Mouse (Mus musculus): ENCODE measurements around the gene Bcas3. TPM values are rescaled to one million over a fixed set of nuclear protein-coding genes. Genes with fewer than 3 reads are reported as not detected.
A peak's percentile ranks its signal among the peaks of the same experiment; 100 is the strongest.

Bcas3 gene
- total RNA-seq, 2 experiments from 2014 or later = 65.4 to 69.7 TPM

DNA sequence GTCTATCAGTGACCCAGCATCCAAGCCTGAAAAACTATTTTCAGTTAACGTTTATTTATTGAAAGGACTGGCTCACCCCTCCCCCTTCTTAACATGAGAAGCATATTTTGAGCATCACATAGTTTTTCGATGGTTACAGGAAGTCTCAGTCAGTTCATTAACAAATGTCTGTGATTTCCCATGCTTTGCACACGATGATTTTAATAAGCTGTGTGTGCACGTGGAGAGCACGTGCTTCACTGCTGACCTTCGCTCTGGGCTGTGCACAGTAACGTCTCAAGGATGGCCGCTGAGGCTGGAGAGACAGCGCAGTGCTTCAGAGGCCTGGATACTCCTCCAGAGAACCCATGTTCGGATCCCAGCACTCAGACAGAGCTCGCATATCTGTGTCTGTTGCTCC lies 454.4 kb downstream of the Bcas3 start:
- no peak for DNase-seq (ENCODE audit: low spot score in 2 of 2)
- intact Hi-C loops (cut with DNase I) = no loop called here

DNA sequence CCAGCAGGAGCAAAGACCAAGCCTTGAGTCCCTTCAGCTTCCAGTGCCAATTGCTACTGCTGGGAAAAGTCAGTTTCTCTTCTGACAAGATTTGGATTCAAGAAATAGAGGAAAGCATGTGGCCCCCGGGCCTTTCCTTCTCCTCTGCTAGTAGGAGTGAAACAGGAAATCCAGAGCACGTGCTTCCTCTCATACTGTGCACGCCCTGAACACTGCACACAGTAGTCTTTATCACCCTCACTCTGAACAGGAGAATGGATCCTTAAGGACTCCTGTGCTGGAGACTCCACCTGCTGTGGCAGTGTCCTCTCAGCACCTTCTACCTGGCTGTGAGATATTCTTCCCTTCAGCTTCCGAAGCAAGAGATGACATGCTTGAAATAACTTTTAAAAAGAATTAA lies 458.3 kb downstream of the Bcas3 start:
- intact Hi-C loops (cut with DNase I) = no loop called here
- DNase-seq (ENCODE audit: low spot score in 2 of 2) = no peak

DNA sequence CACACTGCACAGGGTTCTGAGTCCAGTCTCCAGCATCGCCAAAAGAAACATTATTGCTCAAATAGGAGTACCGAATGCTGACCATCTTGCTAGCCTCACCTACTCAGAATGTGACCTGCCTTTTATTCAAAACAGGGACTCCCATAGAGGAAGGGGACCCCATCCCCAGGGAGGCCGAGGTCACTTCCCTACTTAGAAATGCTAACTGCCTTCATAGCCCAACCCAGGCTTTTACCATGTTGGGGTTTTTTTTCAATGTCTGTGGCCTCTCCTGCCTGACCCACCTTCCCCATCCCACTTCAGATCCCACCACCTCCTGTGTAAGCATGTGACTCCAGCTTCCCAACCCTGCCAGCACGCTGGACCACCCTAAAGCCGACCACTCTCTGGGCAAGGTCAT lies 458.7 kb downstream of the Bcas3 start:
- no peak for DNase-seq (ENCODE audit: low spot score in 2 of 2)
- intact Hi-C loops (cut with DNase I) = no loop called here

DNA sequence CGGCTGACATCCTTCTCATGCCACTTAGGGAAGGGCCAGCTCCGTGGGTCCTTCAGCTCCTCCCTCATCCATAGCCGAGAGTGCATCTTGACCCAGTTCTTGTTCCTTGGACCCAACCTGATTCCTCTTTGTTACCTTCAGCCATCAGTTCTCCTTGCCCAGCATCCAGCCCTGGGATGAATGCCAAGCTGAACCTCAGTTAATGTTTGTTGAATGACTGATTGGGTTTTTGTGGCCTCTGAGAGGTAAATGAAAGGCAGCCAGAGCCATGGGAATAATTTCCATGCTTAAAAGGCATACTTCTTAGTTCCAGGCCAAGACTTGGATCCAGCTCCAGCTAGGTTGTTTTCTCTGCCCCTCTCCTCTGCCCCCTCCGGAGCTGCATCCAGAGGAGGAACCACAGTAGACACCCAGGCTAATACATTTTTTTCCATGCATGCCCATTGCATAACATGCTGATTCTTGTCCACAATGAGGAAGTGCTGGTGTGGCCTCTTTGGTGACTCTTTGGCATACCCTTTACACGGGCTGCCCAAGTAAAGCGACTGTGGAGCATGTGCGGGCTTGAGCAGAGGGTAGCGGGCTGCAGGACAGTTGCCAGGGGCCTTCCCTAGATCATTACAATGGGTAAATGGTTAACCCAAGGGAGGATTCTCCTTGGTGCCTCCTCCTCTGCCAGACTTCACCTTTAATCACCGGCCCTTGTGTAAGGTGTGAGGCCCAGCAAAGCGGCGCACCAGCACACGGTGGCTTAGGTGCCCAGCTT lies 459.4 kb downstream of the Bcas3 start:
- intact Hi-C loops (cut with DNase I) = no loop called here
- no peak for DNase-seq (ENCODE audit: low spot score in 2 of 2)

DNA sequence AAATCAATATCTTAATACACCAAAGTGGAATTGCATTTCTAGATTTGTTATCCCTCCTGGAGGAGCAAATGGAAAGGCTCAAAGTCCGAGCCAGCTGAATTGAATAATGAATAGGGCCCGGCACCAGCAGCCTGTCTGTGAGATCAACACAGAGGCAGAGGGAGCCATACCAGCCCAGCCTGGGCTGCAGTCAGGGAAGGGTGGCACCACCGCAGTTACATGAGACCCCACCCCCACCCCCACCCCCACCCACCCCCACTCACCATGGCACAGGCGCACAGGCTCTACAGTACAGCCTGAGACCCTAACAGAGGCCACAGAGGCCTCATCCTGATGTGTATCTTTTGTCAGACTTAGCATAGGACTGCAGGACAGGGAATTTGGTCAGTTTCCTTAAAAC lies 461.7 kb downstream of the Bcas3 start:
- intact Hi-C loops (cut with DNase I) = no loop called here
- no peak for DNase-seq (ENCODE audit: low spot score in 2 of 2)

DNA sequence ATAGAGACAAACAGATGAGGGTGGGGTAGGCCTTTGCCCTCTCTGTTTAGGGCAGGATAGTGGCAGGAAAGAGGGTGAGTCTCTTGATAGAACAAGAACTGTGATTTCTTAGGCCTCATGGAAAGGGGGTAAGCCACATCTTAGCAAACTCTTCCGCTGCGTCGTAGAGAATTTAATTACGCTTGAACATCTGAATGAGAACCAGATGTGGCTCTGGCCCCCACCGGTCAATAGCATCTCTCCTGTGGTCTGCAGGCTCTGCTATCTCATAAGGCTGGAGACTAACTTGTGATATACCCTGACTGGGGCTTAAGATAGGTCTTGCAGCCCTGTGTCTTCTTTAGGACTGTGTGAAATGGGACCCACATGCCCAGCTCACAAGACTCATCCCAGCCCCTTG lies 463.5 kb downstream of the Bcas3 start:
- DNase-seq (ENCODE audit: low spot score in 2 of 2) = no peak
- intact Hi-C loops (cut with DNase I) = no loop called here

DNA sequence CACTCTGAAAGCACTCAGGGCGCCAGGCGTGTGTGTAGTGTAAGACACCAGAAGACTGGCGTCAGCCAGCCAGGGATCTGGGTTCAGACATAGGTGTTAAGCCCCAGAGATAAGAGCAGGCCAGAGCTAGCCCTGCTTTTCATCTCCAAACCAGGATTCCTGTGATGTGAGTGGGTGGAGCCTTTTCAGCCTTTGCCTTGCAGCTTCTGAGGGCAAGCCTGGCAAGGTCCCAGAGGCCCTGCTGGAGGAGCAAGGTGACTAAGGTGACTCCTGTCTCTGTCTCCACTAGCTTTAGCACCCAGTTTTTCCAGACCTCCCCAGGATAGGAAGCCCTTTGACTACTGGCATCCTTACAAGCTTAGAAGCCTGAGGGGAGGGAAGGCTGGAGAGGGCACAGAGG lies 465.4 kb downstream of the Bcas3 start:
- intact Hi-C loops (cut with DNase I) = no loop called here
- DNase-seq (ENCODE audit: low spot score in 2 of 2) = no peak

DNA sequence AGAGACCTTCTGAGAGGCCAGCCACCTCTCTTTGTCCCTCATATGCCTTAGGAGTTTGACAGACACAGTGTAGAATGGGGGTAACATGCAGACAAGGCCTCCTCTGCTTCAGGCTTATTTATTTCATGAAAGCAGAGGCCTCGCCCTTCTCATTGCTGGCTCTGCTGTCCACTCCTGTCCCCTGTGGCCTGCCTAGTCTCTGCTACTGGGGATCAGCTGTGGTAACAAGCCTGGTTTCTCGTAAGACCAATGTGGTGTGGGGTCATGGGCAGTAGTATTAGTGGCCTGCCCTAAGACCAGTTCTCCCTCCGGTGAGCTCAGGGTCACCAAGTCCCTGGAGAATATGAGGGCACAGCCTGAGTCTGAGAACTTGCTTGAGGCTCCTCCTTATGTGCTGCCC lies 468.0 kb downstream of the Bcas3 start:
- intact Hi-C loops (cut with DNase I) = no loop called here
- no peak for DNase-seq (ENCODE audit: low spot score in 2 of 2)

DNA sequence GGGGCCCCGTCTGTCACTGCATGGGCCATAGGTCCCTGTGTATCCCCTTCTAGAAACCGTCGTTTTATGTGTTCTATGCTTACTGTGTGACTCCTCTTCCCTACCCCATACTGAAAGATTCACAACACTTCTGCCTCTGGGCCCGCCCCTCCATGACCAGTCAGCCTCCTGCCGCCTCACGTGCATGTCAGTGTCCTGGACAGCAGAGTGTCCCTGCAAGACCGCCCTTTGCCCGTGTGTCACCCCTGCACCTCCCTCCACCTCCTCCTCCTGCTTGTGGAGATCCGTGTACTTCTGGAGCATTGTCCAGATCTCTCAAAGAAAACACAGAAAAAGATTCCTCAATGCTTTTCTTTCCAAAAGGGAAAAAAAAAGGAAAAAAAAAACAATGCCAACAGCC lies 468.7 kb downstream of the Bcas3 start:
- DNase-seq (ENCODE audit: low spot score in 2 of 2) = no peak
- intact Hi-C loops (cut with DNase I) = loop anchor here (2.0 kb wide), 1 partner anchor 303 kb away; no protein-coding TSS in a partner anchor

DNA sequence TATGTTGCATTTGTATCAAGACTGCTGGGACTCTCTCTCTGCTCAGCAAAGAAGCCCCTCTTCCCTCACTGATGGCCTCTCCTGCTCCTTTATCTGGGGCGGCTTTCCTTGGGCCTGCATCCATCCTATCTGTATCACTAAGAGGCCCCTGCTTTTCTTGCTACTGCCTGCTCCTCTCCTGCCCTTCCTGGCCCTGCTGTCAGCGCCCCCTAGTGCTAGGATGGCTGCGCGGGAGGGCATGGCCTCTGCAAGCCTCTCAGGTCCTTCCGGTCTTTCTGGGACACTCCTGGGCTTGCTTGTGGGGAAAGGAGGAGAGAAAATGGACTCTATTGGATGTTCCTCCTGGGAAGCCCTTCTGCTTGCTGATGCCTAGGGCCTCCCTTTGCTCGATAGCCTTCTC lies 470.2 kb downstream of the Bcas3 start:
- intact Hi-C loops (cut with DNase I) = loop anchor here (2.0 kb wide), 1 partner anchor 304 kb away; no protein-coding TSS in a partner anchor
- peak; percentile 36 to 55 for DNase-seq (ENCODE audit: low spot score in 2 of 2)

DNA sequence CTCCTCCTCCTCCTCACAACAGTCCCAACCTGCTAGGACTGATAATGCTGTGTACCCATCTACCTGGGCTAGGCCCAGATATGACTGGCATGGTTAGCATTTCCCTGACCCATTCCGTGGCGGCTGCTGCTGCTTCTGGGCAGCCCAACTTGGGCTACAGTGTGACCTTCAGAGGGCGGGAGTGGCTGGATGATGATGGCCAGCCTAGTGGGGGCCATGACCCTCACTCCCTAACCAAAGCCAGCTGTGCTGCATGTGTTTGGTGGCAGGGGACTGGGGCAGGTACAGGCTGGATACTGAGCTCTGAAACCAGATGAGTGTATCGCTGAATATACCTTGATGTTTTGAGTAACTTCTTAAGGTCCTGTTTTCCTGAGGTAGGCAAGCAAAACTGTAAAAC lies 470.8 kb downstream of the Bcas3 start:
- DNase-seq (ENCODE audit: low spot score in 2 of 2) = no peak
- intact Hi-C loops (cut with DNase I) = loop anchor here (2.0 kb wide), 1 partner anchor 305 kb away; no protein-coding TSS in a partner anchor

DNA sequence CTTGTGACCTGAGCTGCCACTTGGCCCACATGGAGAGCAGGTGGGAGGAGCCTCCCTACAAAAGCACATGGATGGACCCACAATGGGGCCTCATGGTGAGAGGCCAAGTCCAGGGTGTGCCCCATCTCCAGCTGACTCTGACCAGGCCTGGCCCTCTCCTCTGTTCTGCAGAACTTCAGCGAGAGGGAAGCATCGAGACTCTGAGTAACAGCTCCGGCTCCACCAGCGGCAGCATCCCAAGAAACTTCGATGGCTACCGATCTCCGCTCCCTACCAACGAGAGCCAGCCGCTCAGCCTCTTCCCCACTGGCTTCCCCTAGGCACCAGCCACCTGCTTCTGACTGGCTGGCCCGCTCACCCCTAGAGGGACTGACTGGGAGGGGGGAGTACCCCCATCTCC lies 472.1 kb downstream of the Bcas3 start:
- intact Hi-C loops (cut with DNase I) = loop anchor here (5.0 kb wide), 1 partner anchor 353 kb away; no protein-coding TSS in a partner anchor
- DNase-seq (ENCODE audit: low spot score in 2 of 2) = no peak

DNA sequence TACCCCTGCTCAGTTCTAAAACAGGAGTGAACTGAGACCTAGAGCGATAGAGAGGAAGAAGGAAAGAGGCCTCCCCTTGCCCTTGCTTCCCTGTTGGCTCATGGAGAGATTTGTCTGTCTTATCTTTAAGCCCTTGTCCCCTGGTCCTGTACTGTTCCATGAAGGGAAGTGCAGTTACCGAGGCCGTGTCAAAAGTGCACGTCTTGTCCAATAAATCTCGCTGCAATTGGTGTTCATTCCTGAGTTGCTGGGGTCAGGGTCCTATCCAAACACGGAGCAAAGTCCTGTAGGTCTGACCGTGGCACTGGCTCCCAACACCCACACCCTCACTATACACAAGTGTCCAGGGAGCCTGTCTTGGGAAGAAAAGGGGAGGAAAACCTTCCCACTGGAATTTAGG lies 472.9 kb downstream of the Bcas3 start:
- intact Hi-C loops (cut with DNase I) = loop anchor here (5.0 kb wide), 1 partner anchor 354 kb away; no protein-coding TSS in a partner anchor
- no peak for DNase-seq (ENCODE audit: low spot score in 2 of 2)

DNA sequence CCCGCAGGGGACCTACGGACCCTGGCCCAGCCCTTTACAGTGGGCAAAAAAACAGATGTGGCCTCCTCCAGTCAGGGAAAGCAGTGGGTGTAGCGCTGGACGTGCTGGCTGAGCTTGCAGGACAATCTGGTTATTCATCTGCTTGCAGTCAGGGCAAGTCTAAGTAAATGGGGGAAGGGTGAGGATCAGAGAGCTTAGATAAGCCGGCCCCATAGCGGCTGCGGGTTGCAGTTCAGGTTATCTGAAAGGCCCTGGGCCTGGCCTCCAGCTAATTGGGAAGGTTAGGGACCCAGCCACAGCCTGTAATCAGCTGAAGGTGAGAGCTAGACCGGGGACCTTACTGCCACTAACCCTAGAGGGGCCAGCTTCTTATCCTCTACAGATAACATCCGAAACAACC lies 474.4 kb downstream of the Bcas3 start:
- DNase-seq (ENCODE audit: low spot score in 2 of 2) = no peak
- intact Hi-C loops (cut with DNase I) = loop anchor here (5.0 kb wide), 1 partner anchor 355 kb away; no protein-coding TSS in a partner anchor

DNA sequence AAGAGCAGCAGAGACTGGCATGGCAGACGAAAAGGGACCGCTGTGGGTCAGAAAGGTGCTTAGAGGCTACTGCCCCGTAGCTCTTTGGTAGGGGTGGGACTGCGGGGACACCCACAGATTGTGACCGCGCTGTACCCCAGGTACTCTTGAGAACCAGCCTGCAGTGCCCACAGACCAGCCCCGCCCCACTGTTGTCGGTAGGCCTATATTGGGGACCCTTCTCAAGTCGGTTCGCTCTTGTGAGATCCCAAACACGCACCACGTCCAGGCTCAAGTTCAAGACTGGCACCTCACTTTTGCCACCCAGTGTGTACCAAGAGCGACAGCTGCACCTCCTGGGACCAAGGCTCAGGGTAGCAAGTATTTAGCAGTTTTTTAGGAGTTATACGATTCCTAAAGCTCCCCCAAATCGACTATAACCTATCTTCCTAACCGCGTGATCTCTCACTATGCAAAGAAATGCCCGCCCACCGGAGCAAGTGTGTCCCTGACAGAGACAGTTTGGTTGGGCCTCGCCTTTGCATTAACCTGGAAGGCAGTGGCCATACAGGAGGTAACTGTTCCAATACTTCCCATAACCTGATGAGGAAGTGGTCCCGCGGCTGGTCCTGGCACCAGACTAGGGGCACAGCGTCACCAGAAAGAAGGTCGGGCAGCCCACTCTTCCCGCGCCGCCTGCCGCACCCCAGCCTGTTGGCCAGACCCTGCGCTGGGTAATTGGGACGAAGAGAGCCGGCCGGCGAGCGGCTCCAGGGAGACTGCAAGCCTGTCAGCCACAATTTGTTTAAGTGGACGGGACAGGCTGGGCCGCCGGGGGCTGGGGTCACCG lies 475.9 kb downstream of the Bcas3 start:
- no peak for DNase-seq (ENCODE audit: low spot score in 2 of 2)
- intact Hi-C loops (cut with DNase I) = loop anchor here (5.0 kb wide), 1 partner anchor 357 kb away; no protein-coding TSS in a partner anchor

DNA sequence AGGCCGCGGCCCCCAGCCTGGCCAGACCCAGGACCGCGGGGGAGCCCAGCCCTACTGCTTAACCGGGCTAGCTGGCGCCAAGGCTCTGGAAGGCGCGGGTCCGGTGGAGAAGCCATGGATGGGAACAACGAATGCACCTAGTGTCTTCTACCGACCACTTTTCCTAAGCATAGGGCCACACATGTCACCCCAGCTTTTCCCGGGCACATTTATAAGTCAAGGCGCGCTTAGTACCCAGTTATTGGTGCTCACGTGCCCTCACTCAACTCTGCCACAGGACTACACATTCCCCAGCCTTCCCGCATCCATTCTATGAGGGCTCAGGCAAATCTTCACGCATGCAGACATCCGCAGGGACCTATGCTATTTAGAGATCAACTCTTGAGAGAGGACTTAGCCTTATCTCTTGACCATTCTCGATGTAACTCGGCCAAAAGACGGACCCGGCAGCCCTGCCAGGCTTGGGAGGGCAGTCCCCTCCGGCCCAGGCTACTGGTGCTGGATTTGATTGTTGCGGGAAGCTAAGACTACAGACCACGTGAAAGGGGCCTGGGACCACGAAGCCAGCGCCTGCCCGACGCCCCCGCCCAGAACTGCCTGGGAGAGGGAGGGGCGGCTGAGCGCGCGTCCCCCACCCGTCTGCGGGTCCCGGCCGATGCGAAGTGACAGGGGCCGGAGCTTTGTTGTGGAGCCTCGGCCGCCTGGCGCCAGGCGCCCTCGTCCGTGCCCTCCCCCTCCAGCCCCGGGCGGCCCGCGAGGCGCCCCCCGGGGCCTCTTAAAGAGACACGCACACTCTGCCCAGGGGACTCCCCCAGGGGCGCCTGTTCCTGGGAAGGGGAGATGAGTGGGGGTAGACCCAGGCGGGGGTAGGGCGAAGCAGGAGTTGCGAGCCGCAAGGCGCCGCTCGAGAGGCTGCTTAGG lies 476.8 kb downstream of the Bcas3 start:
- intact Hi-C loops (cut with DNase I) = loop anchor here (2.0 to 5.0 kb wide), 2 partner anchors 311 to 357 kb away; no protein-coding TSS in a partner anchor
- no peak for DNase-seq (ENCODE audit: low spot score in 2 of 2)

DNA sequence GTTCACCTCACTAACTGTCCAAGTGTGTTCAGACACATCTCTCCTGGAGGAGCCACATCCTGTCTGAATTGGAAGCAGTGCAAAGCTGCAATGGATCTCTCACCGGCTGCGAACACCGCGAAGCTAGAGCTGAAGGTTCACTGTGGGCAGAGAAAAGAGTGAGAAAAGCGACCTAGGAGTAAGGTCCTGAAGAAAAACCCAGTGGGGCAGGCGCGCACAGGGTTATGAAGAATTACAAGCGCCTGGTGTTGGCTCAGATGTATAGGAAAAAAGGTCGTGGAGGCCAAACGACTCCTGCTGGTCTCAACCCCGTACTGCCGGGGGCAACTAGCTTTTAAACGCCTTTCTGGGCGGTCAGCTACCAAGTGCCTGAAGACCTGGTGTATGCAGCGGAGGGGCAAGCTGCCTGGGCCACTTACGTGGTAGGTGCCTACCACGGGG lies 478.0 kb downstream of the Bcas3 start:
- DNase-seq (ENCODE audit: low spot score in 2 of 2) = no peak
- intact Hi-C loops (cut with DNase I) = loop anchor here (2.0 kb wide), 1 partner anchor 312 kb away; no protein-coding TSS in a partner anchor

DNA sequence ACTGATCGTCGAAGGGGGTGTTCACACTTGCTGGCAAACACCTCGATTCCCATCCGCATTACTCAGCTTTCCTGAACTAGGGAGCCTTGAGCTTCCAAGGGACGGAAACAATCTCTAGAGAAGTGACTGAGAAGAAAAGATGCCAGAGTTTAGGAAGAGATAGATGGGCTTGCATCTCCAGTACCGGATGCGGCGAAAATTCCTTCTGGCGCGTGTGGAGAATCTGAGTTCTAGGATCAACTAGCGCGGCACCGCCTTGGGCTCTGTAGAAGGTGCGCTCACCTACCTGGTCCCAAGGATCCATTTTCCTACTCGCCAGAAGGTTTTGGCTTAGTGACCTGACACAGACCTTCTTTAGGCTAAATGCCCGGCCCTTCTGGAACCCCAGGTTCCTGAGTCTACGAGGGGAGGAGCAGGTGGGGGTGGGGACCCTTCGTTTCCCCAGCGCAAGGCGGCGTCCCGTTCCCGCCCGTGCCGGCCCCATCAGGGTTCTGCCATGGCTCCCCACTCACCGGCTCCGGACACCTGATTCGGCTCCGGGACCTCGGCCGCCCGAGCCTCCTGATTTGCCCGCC lies 478.8 kb downstream of the Bcas3 start:
- DNase-seq (ENCODE audit: low spot score in 2 of 2) = no peak
- intact Hi-C loops (cut with DNase I) = loop anchor here (2.0 kb wide), 1 partner anchor 313 kb away; no protein-coding TSS in a partner anchor

Data from left cerebral cortex, postnatal 25 days (tissue).